In the genomic region with DNA sequence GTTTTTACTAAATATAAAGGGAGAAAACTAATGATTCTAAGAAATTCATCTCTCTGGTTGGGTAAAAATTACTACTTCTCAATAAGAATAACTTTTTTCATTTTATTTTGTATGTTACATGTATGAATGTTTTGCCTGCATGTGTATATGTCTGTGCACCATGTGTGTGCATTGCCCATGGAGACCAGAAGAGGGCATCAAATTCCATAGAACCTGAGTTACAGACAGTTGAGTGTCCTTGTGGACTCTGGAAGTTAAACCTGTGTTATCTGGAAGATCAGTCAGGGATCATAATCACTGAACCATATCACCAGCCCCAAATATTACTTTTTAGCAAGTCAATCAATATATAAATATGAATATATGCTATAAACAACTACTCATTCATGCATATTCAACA, we compare ENCODE assay signal across 10 mouse cellular contexts.
DNase-seq lines count a peak whose midpoint lies in the region; ATAC-seq and TF ChIP-seq lines count a peak whose summit lies in the region.
"Had no signal": no experiment of that assay in that cellular context is flagged by ENCODE, and none has a peak within 500 bp of the region (broad histone marks: within the 10 kb centered on the region; RNA-seq: fewer than 3 reads in every experiment).

No protein-coding gene starts in this region.

- TF ChIP-seq CTCF in heart, adult 2 months (IDR thresholded peaks at IDR 0.05), result 0 out of 2 replicates have a peak, but pooled peaks have one; percentile 25
- TF ChIP-seq CTCF in lung, embryonic 14.5 days (IDR thresholded peaks at IDR 0.05; ENCODE audit: low read depth), result peak; percentile 42
- peak; percentile 15 to 47; a peak in 3 of 4 replicates for TF ChIP-seq CTCF in CH12.LX (conservative IDR thresholded peaks at IDR 0.05 in 1 of 2, IDR thresholded peaks at IDR 0.05 in 1 of 2; ENCODE audit: low read depth in 2 of 2, low read length in 2 of 2)

- H3K9me3 ChIP-seq in lung, embryonic 14.5 days (ENCODE audit: low read depth, low read length), result no peaks in the 10 kb centered on the region
- peaks cover 2% of the 10 kb centered on the region for H3K9me3 ChIP-seq in CH12.LX (replicated peaks; ENCODE audit: low read length)
- H3K9me3 ChIP-seq: neural tube, embryonic 15.5 days had no signal

- peak; percentile 54 for TF ChIP-seq RAD21 in CH12.LX (IDR thresholded peaks at IDR 0.05; ENCODE audit: low read depth, low read length)

- in situ Hi-C loops in CH12.LX (cut with MboI; ENCODE audit: low pct_ligation_motif_present, low pct_unique_long_range_greater_than_20kb, low sequenced_read_pairs), result no loop called here

- H3K4me1 ChIP-seq in heart, adult 2 months (ENCODE audit: control insufficient read depth, insufficient read depth, low read length), result no peaks in the 10 kb centered on the region
- no peaks in the 10 kb centered on the region for H3K4me1 ChIP-seq in lung, embryonic 14.5 days (ENCODE audit: insufficient read depth)
- peaks cover 10 to 35% of the 10 kb centered on the region in 2 experiments for H3K4me1 ChIP-seq in CH12.LX (ENCODE audit: control insufficient read depth in 1 of 2, insufficient read depth in 2 of 2)
- H3K4me1 ChIP-seq: neural tube, embryonic 15.5 days had no signal

- H3K27me3 ChIP-seq in heart, adult 2 months (ENCODE audit: control insufficient read depth, insufficient read depth, low read length), result no peaks in the 10 kb centered on the region
- no peaks in the 10 kb centered on the region for H3K27me3 ChIP-seq in lung, embryonic 14.5 days (ENCODE audit: insufficient read depth, low read length)
- H3K27me3 ChIP-seq in CH12.LX (replicated peaks), result no peaks in the 10 kb centered on the region
- H3K27me3 ChIP-seq: neural tube, embryonic 15.5 days had no signal

- H3K4me2 ChIP-seq in lung, embryonic 14.5 days, result no peak overlapping the region
- H3K4me2 ChIP-seq in CH12.LX (ENCODE audit: insufficient read depth, low read depth, poor library complexity, severe bottlenecking), result no peak overlapping the region
- H3K4me2 ChIP-seq: neural tube, embryonic 15.5 days had no signal

- no peak for ATAC-seq in lung, embryonic 14.5 days (ENCODE audit: insufficient read depth)
- 0 out of 2 replicates have a peak, but pooled peaks have one; percentile 42 for ATAC-seq in common myeloid progenitor, adult 5-6 weeks (replicated peaks; ENCODE audit: low read depth, poor library complexity, severe bottlenecking)
- no peak for ATAC-seq in megakaryocyte, adult 5-6 weeks (ENCODE audit: poor library complexity, severe bottlenecking)

- intact Hi-C loops in heart, adult 2 months (cut with DNase I), result no loop called here

- no peaks in the 10 kb centered on the region for H3K36me3 ChIP-seq in heart, adult 2 months (ENCODE audit: control insufficient read depth, insufficient read depth, low read length)
- H3K36me3 ChIP-seq in lung, embryonic 14.5 days (ENCODE audit: insufficient read depth), result no peaks in the 10 kb centered on the region
- peaks cover 2 to 3% of the 10 kb centered on the region in 2 experiments for H3K36me3 ChIP-seq in CH12.LX (replicated peaks in 1 of 2; ENCODE audit: control insufficient read depth in 1 of 2, insufficient read depth in 1 of 2, low read length in 1 of 2)

- no peaks in the 10 kb centered on the region for H3K79me2 ChIP-seq in heart, adult 2 months (replicated peaks; ENCODE audit: control insufficient read depth, insufficient read depth, low read length)
- H3K79me2 ChIP-seq in CH12.LX (replicated peaks; ENCODE audit: control insufficient read depth, extremely low read depth, insufficient read depth, poor library complexity, severe bottlenecking), result no peaks in the 10 kb centered on the region; the same call in 1 of the 2 replicates

- no peak for TF ChIP-seq POLR2A in heart, adult 2 months (IDR thresholded peaks at IDR 0.05; ENCODE audit: insufficient read depth, low read depth, low read length)
- no peak for TF ChIP-seq POLR2A in CH12.LX (IDR thresholded peaks at IDR 0.05; ENCODE audit: low read depth, low read length)

- H3K27ac ChIP-seq in heart, adult 2 months, result no peak overlapping the region
- H3K27ac ChIP-seq in lung, embryonic 14.5 days (ENCODE audit: low read depth), result no peak overlapping the region
- no peak overlapping the region for H3K27ac ChIP-seq in CH12.LX (ENCODE audit: insufficient read depth, low read depth)
- H3K27ac ChIP-seq: neural tube, embryonic 15.5 days had no signal

- no peak overlapping the region for H3K9ac ChIP-seq in heart, adult 2 months (ENCODE audit: low read depth, low read length)
- no peak overlapping the region for H3K9ac ChIP-seq in lung, embryonic 14.5 days
- no peak overlapping the region for H3K9ac ChIP-seq in CH12.LX (ENCODE audit: insufficient read depth, low read depth)
- H3K9ac ChIP-seq: neural tube, embryonic 15.5 days had no signal

- TF ChIP-seq EP300 in heart, adult 2 months (IDR thresholded peaks at IDR 0.05; ENCODE audit: insufficient read depth, low read depth, low read length), result no peak
- TF ChIP-seq EP300 in CH12.LX (IDR thresholded peaks at IDR 0.05; ENCODE audit: low read length), result no peak

- H3K4me3 ChIP-seq in heart, adult 2 months, result no peak overlapping the region
- H3K4me3 ChIP-seq in lung, embryonic 14.5 days (ENCODE audit: low read depth, low read length), result no peak overlapping the region
- H3K4me3 ChIP-seq in CH12.LX (replicated peaks in 1 of 3; ENCODE audit: low read depth in 2 of 3, low read length in 2 of 3, poor library complexity in 1 of 3), result no peak overlapping the region
- H3K4me3 ChIP-seq: neural tube, embryonic 15.5 days had no signal

- no peak for DNase-seq in heart, adult 2 months
- no peak for DNase-seq in heart, postnatal 4 days
- no peak for DNase-seq in lung, embryonic 14.5 days
- no peak for DNase-seq in lung, postnatal 14 days
- DNase-seq in CH12.LX (ENCODE audit: extremely low read depth), result no peak
- no peak for DNase-seq in adrenal gland, adult 8-10 months
- DNase-seq: adrenal gland, postnatal 36 days had no signal

- dilution Hi-C loops in CH12.LX (cut with MboI; ENCODE audit: extremely low pct_ligation_motif_present, extremely low pct_unique_long_range_greater_than_20kb, low sequenced_read_pairs), result no loop called here

TF ChIP-seq in CH12.LX, 34 proteins besides CTCF, POLR2A, EP300 and RAD21:
- TF ChIP-seq SIN3A (IDR thresholded peaks at IDR 0.05; ENCODE audit: low read length) (no peak), SMC3 (IDR thresholded peaks at IDR 0.05; ENCODE audit: low read depth, low read length) (peak; percentile 49)
